In genomic region chr17:83035574-83035918, GRCm38 (mm10) we compare ENCODE assay signal across 21 mouse cellular contexts.
DNase-seq lines count a peak whose midpoint lies in the region; ATAC-seq and TF ChIP-seq lines count a peak whose summit lies in the region.
"Had no signal": no experiment of that assay in that cellular context is flagged by ENCODE, and none has a peak within 500 bp of the region (broad histone marks: within the 10 kb centered on the region; RNA-seq: fewer than 3 reads in every experiment).

No protein-coding gene starts in this region.

- DNase-seq in forebrain, postnatal 0 days = no peak
- DNase-seq in forebrain, embryonic 11.5 days (ENCODE audit: low spot score) = no peak
- no peak for DNase-seq in kidney, postnatal 14 days
- DNase-seq in neural tube, embryonic 10.5 days (ENCODE audit: extremely low spot score, low spot score) = no peak
- DNase-seq in left cerebral cortex, adult 9 months (ENCODE audit: low spot score in 2 of 2) = no peak
- no peak for DNase-seq in ovary, postnatal 14 days (ENCODE audit: low spot score)
- DNase-seq: adrenal gland, postnatal 10 days; cerebellum, adult 11 months; cerebellum, postnatal 14 days; liver; liver, postnatal 0 days; retina, postnatal 1 day; right cerebral cortex, postnatal 4 days; thymus, adult 18-20 months had no signal

- H3K9me3 ChIP-seq in forebrain, postnatal 0 days (ENCODE audit: low read length) = no peaks in the 10 kb centered on the region
- H3K9me3 ChIP-seq in forebrain, embryonic 11.5 days (ENCODE audit: control insufficient read depth, low read length) = no peaks in the 10 kb centered on the region
- no peaks in the 10 kb centered on the region for H3K9me3 ChIP-seq in kidney, embryonic 16.5 days (ENCODE audit: low read length)
- no peaks in the 10 kb centered on the region for H3K9me3 ChIP-seq in neural tube, embryonic 13.5 days
- H3K9me3 ChIP-seq: neural tube, embryonic 12.5 days had no signal

- H3K4me3 ChIP-seq in forebrain, postnatal 0 days (ENCODE audit: low read depth, low read length) = no peak overlapping the region
- no peak overlapping the region for H3K4me3 ChIP-seq in forebrain, embryonic 11.5 days (ENCODE audit: low read depth, low read length)
- no peak overlapping the region for H3K4me3 ChIP-seq in kidney, embryonic 16.5 days (ENCODE audit: low read length)
- H3K4me3 ChIP-seq in neural tube, embryonic 13.5 days = no peak overlapping the region
- H3K4me3 ChIP-seq: heart, adult 2 months; megakaryocyte, embryonic 14.5 days; neural tube, embryonic 12.5 days had no signal

- H3K36me3 ChIP-seq in forebrain, postnatal 0 days (ENCODE audit: insufficient read depth) = no peaks in the 10 kb centered on the region
- H3K36me3 ChIP-seq in forebrain, embryonic 11.5 days (ENCODE audit: control insufficient read depth, insufficient read depth, low read length) = no peaks in the 10 kb centered on the region
- H3K36me3 ChIP-seq in kidney, embryonic 16.5 days (ENCODE audit: insufficient read depth, low read length) = no peaks in the 10 kb centered on the region
- H3K36me3 ChIP-seq in neural tube, embryonic 13.5 days = no peaks in the 10 kb centered on the region
- H3K36me3 ChIP-seq: neural tube, embryonic 12.5 days had no signal

- WGBS in forebrain, postnatal 0 days = 68% methylated on average over 5 of the region's 5 CpGs
- 88% methylated on average over 5 of the region's 5 CpGs for WGBS in forebrain, embryonic 11.5 days
- 36% methylated on average over 5 of the region's 5 CpGs for WGBS in kidney, embryonic 16.5 days
- WGBS in neural tube, embryonic 13.5 days = 61% methylated on average over 5 of the region's 5 CpGs

- H3K4me2 ChIP-seq in forebrain, postnatal 0 days (ENCODE audit: low read depth) = no peak overlapping the region
- H3K4me2 ChIP-seq in forebrain, embryonic 11.5 days (ENCODE audit: low read depth, low read length, severe bottlenecking) = no peak overlapping the region
- no peak overlapping the region for H3K4me2 ChIP-seq in kidney, embryonic 16.5 days (replicated peaks; ENCODE audit: low read depth, low read length)
- H3K4me2 ChIP-seq in neural tube, embryonic 13.5 days = no peak overlapping the region
- H3K4me2 ChIP-seq: neural tube, embryonic 12.5 days had no signal

- no peak for ATAC-seq in forebrain, postnatal 0 days
- no peak for ATAC-seq in forebrain, embryonic 11.5 days (replicated peaks; ENCODE audit: low FRiP score)
- ATAC-seq in kidney, embryonic 16.5 days (ENCODE audit: low FRiP score, low TSS enrichment) = peak; percentile 88
- no peak for ATAC-seq in neural tube, embryonic 13.5 days (ENCODE audit: low read depth)
- ATAC-seq: hindbrain, postnatal 0 days; liver, postnatal 0 days; midbrain, embryonic 16.5 days had no signal

- H3K9ac ChIP-seq in forebrain, postnatal 0 days = no peak overlapping the region
- no peak overlapping the region for H3K9ac ChIP-seq in forebrain, embryonic 11.5 days (ENCODE audit: low read length)
- H3K9ac ChIP-seq in kidney, embryonic 16.5 days (replicated peaks; ENCODE audit: low read length) = 0 out of 2 replicates have a peak overlapping the region, but pooled peaks have one; percentile 34
- no peak overlapping the region for H3K9ac ChIP-seq in neural tube, embryonic 13.5 days
- H3K9ac ChIP-seq: liver, postnatal 0 days; neural tube, embryonic 12.5 days had no signal

- 0 out of 2 replicates have a peak overlapping the region, but pooled peaks have one; percentile 23 for H3K27ac ChIP-seq in forebrain, postnatal 0 days (ENCODE audit: low read depth, low read length)
- no peak overlapping the region for H3K27ac ChIP-seq in forebrain, embryonic 11.5 days (ENCODE audit: low read depth, low read length)
- H3K27ac ChIP-seq in kidney, embryonic 16.5 days (ENCODE audit: low read length) = peak overlapping the region; percentile 91
- peak overlapping the region; percentile 62 for H3K27ac ChIP-seq in neural tube, embryonic 13.5 days (replicated peaks)
- H3K27ac ChIP-seq: heart, adult 2 months; hindbrain, postnatal 0 days; neural tube, embryonic 12.5 days had no signal

- H3K4me1 ChIP-seq in forebrain, postnatal 0 days (ENCODE audit: insufficient read depth) = no peaks in the 10 kb centered on the region
- H3K4me1 ChIP-seq in forebrain, embryonic 11.5 days (replicated peaks; ENCODE audit: control insufficient read depth, insufficient read depth, low read length) = no peaks in the 10 kb centered on the region
- peaks cover 8% of the 10 kb centered on the region; the same call in 1 of the 2 replicates for H3K4me1 ChIP-seq in kidney, embryonic 16.5 days (ENCODE audit: insufficient read depth, low read length)
- peaks cover 8% of the 10 kb centered on the region; the same call in 1 of the 2 replicates for H3K4me1 ChIP-seq in neural tube, embryonic 13.5 days (replicated peaks)
- H3K4me1 ChIP-seq: megakaryocyte, embryonic 14.5 days; neural tube, embryonic 12.5 days had no signal

- H3K27me3 ChIP-seq in forebrain, postnatal 0 days (ENCODE audit: insufficient read depth, low read length) = no peaks in the 10 kb centered on the region
- H3K27me3 ChIP-seq in forebrain, embryonic 11.5 days (ENCODE audit: control insufficient read depth, insufficient read depth, low read length) = no peaks in the 10 kb centered on the region
- H3K27me3 ChIP-seq in kidney, embryonic 16.5 days (ENCODE audit: insufficient read depth, low read length) = no peaks in the 10 kb centered on the region
- no peaks in the 10 kb centered on the region for H3K27me3 ChIP-seq in neural tube, embryonic 13.5 days
- H3K27me3 ChIP-seq: megakaryocyte, embryonic 14.5 days had no signal

- no peak for TF ChIP-seq CTCF in forebrain, postnatal 0 days (IDR thresholded peaks at IDR 0.05; ENCODE audit: low read depth)
